Mouse (Mus musculus) c-Kit-positive CD71-positive TER-119-positive erythroid progenitor cells, embryonic 14.5 days (primary cell): ENCODE measurements at regions not wholly inside any gene's neighbourhood (a gene's known extent, or its start where the extent isn't known, plus 50 kb on each side); places are given as distances from the start of the nearest gene placed in this dataset.

Experiments used
- DNase-seq: peaks from one replicate; pipeline ENCODE4 v3.0.0-alpha.2; 2013; ENCODE audit warnings: low spot score

GRCm38 (mm10) chr11:51911481-51911880 lies 54.0 kb upstream of the Jade2 start:
- no peak for DNase-seq

GRCm38 (mm10) chr11:51915656-51916032 lies 51.8 kb upstream of the Cdkn2aipnl start:
- no peak for DNase-seq

- peak; percentile 9 for DNase-seq
Measured at GRCm38 (mm10) chr11:51916033-51916929, 51.2 kb upstream of the Cdkn2aipnl start.
